Mouse (Mus musculus): ENCODE measurements around the gene Clcn1.

DNA sequence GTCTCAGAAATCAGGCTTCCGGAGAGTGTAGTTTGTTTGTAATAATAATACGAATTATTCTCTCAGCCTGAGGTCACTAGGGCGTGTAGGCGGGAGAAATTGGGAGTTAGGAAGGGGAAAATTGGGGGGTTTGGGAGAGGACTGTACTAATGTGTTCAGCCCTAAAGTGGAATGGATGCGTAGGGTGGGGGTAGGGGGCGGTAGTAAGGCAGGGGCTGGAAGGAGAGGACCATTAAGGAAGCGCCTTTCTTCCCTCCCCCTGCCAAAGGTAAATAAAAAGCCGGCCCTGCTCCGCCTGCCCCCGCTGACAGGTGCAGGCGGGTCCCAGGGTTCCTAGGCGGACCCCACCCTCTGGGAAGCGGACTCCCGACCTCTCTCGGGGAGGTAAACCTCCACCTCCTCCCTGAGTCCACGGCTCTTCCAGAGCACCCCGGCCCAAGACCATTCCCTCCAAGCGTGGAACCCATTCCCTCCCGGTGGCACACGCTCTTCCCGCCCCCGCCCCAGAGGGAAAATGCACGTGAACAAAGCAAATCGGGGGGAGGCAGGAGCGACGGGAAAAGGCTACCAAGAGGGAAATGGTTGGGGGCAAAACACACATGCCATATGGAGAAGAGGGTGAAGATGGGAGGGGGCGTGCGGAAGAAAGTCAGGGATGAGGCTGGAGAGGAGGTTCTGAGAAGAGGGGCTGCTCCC is 37.0 kb downstream of the Clcn1 start:
- TF ChIP-seq EP300 (IDR thresholded peaks at IDR 0.05; ENCODE audit: low read depth), result no peak
- no peak for TF ChIP-seq CTCF (IDR thresholded peaks at IDR 0.05; ENCODE audit: low read depth)
